Mouse (Mus musculus) forebrain, postnatal 0 days (tissue): Measurements from ENCODE around the gene Sdccag8. TPM values are rescaled to one million over a fixed set of nuclear protein-coding genes. Genes with fewer than 3 reads are reported as not detected.
A peak's percentile ranks its signal among the peaks of the same experiment; 100 is the strongest.

ENCODE experiments used
- ATAC-seq: fragments of 200-750 bp; cut with Nextera tagmentation; 2 replicates; pipeline ENCODE4 v1.8.0; 2017; ENCODE audit warnings: mild to moderate bottlenecking, moderate library complexity
- DNase-seq: peaks from one replicate; pipeline ENCODE4 v3.0.0-alpha.2; 2015
- H3K27ac ChIP-seq: fragments of 300-500 bp; sonication (generic); 2 replicates; pipeline ENCODE4 v1.5.1; 2014; ENCODE audit warnings: low read depth, mild to moderate bottlenecking, antibody characterized with exemption, low read length, moderate library complexity, mixed read lengths
- H3K27me3 ChIP-seq: fragments of 300-500 bp; sonication (generic); 2 replicates; pipeline ENCODE4 v1.6.1; 2014; ENCODE audit warnings: mild to moderate bottlenecking, low read length, mixed read lengths; ENCODE audit not compliant: insufficient read depth
- H3K36me3 ChIP-seq: fragments of 300-500 bp; sonication (generic); 2 replicates; pipeline ENCODE4 v1.6.1; 2014; ENCODE audit warnings: mild to moderate bottlenecking, moderate library complexity; ENCODE audit not compliant: insufficient read depth
- H3K4me1 ChIP-seq: fragments of 300-500 bp; sonication (generic); 2 replicates; pipeline ENCODE4 v1.6.1; 2014; ENCODE audit warnings: antibody characterized with exemption; ENCODE audit not compliant: insufficient read depth
- H3K4me2 ChIP-seq: fragments of 300-500 bp; sonication (generic); 2 replicates; pipeline ENCODE4 v1.6.1; 2014; ENCODE audit warnings: low read depth, mild to moderate bottlenecking, moderate library complexity
- H3K4me3 ChIP-seq: fragments of 300-500 bp; sonication (generic); 2 replicates; pipeline ENCODE4 v1.5.1; 2014; ENCODE audit warnings: low read depth, low read length, mixed read lengths
- H3K9ac ChIP-seq: fragments of 300-500 bp; sonication (generic); 2 replicates; pipeline ENCODE4 v1.6.1; 2014; ENCODE audit warnings: mild to moderate bottlenecking
- H3K9me3 ChIP-seq: fragments of 300-500 bp; sonication (generic); 2 replicates; pipeline ENCODE4 v1.6.1; 2016; ENCODE audit warnings: low read length
- CTCF ChIP-seq: sonication (generic); IDR thresholded peaks from 2 replicates; pipeline ENCODE4 v1.5.1; 2016; ENCODE audit warnings: antibody characterized with exemption, control low read depth, low read depth
- WGBS: fragments of 180-500 bp; shearing (Covaris S2); extraction: QIAGEN DNeasy Blood & Tissue Kit; methylation state at CpG from one replicate; pipeline ENCODE4 v1.1.7; 2014; 5-methylcytosine and 5-hydroxymethylcytosine counted together
- polyA plus RNA-seq: library from polyadenylated mRNA; unstranded; fragments of >200 nt; fragmentation: Nextera tagmentation; extraction: Ambion mirVana; gene quantifications from 2 replicates; pipeline ENCODE4 v1.2.1, GENCODE M21; 2015
- total RNA-seq: library from RNA; depleted of rRNA; stranded (reverse); fragments of >200 nt; gene quantifications from 2 replicates; pipeline ENCODE4 v1.2.3, GENCODE M21; 2014

The Sdccag8 gene
- total and polyA plus RNA-seq, 2 experiments from 2014 or later: 14.0 to 32.8 TPM

- ATAC-seq (no peak), DNase-seq (no peak)
- 81% methylated on average over 8 of the region's 8 CpGs for WGBS
- Histone ChIP-seq H3K4me3 (no peak overlapping the region), H3K9me3 (no peaks in the 10 kb centered on the region), H3K4me1 (no peaks in the 10 kb centered on the region; the same call in none of the 2 replicates), H3K27me3 (no peaks in the 10 kb centered on the region), H3K27ac (no peak overlapping the region), H3K9ac (no peak overlapping the region), H3K36me3 (no peaks in the 10 kb centered on the region), H3K4me2 (no peak overlapping the region)
- no peak for TF ChIP-seq CTCF
Measured at GRCm38 (mm10) chr1:176982671-176983070, 168.2 kb downstream of the Sdccag8 start.

GRCm38 (mm10) chr1:176985691-176986090 is 171.2 kb downstream of the Sdccag8 start:
- 32% methylated on average over 6 of the region's 6 CpGs for WGBS
- Histone ChIP-seq H3K4me1 (no peaks in the 10 kb centered on the region; the same call in none of the 2 replicates), H3K27me3 (no peaks in the 10 kb centered on the region), H3K36me3 (no peaks in the 10 kb centered on the region), H3K27ac (peak overlapping the region; percentile 64; the same call in 1 of the 2 replicates), H3K9me3 (no peaks in the 10 kb centered on the region), H3K4me3 (no peak overlapping the region), H3K4me2 (no peak overlapping the region), H3K9ac (no peak overlapping the region)
- ATAC-seq (peak; percentile 71), DNase-seq (peak; percentile 61)
- no peak for TF ChIP-seq CTCF

- no peak overlapping the region for H3K4me2 ChIP-seq
- H3K9me3 ChIP-seq: no peaks in the 10 kb centered on the region
- no peak overlapping the region for H3K9ac ChIP-seq
- peak; percentile 32; the same call in 1 of the 2 replicates for ATAC-seq
- H3K27ac ChIP-seq: 0 out of 2 replicates have a peak overlapping the region, but pooled peaks have one; percentile 29
- DNase-seq: peak; percentile 38
- no peaks in the 10 kb centered on the region for H3K27me3 ChIP-seq
- no peak for TF ChIP-seq CTCF
- no peak overlapping the region for H3K4me3 ChIP-seq
- WGBS: 51% methylated on average over 6 of the region's 6 CpGs
- H3K4me1 ChIP-seq: no peaks in the 10 kb centered on the region; the same call in none of the 2 replicates
- H3K36me3 ChIP-seq: no peaks in the 10 kb centered on the region
Measured at GRCm38 (mm10) chr1:176986275-176986674, 171.8 kb downstream of the Sdccag8 start.

- Histone ChIP-seq H3K9ac (no peak overlapping the region), H3K27ac (no peak overlapping the region; the same call in 1 of the 2 replicates), H3K4me2 (no peak overlapping the region), H3K9me3 (no peaks in the 10 kb centered on the region), H3K27me3 (no peaks in the 10 kb centered on the region), H3K4me3 (no peak overlapping the region), H3K36me3 (no peaks in the 10 kb centered on the region), H3K4me1 (no peaks in the 10 kb centered on the region; the same call in none of the 2 replicates)
- ATAC-seq (peak; percentile 28), DNase-seq (peak; percentile 52)
- TF ChIP-seq CTCF: no peak
- 45% methylated on average over 6 of the region's 6 CpGs for WGBS
Measured at GRCm38 (mm10) chr1:176986990-176987740, 172.7 kb downstream of the Sdccag8 start.

- 92% methylated on average over 4 of the region's 4 CpGs for WGBS
- TF ChIP-seq CTCF: no peak
- no peak overlapping the region for H3K4me3 ChIP-seq
- peaks cover 17% of the 10 kb centered on the region for H3K4me1 ChIP-seq
- DNase-seq: no peak
- no peaks in the 10 kb centered on the region for H3K9me3 ChIP-seq
- ATAC-seq: no peak
- H3K9ac ChIP-seq: no peak overlapping the region
- no peak overlapping the region for H3K27ac ChIP-seq
- H3K4me2 ChIP-seq: no peak overlapping the region
- H3K36me3 ChIP-seq: no peaks in the 10 kb centered on the region
- H3K27me3 ChIP-seq: no peaks in the 10 kb centered on the region
Measured at GRCm38 (mm10) chr1:176991473-176991872, 177.0 kb downstream of the Sdccag8 start.

GRCm38 (mm10) chr1:176992517-176992916 is 178.1 kb downstream of the Sdccag8 start:
- no peak for TF ChIP-seq CTCF
- H3K9ac ChIP-seq: no peak overlapping the region
- WGBS: 38% methylated on average over 8 of the region's 8 CpGs
- H3K27ac ChIP-seq: no peak overlapping the region
- no peaks in the 10 kb centered on the region for H3K27me3 ChIP-seq
- peaks cover 25% of the 10 kb centered on the region for H3K4me1 ChIP-seq
- ATAC-seq (no peak), DNase-seq (no peak)
- H3K36me3 ChIP-seq: no peaks in the 10 kb centered on the region
- H3K4me2 ChIP-seq: no peak overlapping the region
- H3K9me3 ChIP-seq: no peaks in the 10 kb centered on the region
- H3K4me3 ChIP-seq: no peak overlapping the region
